Mouse (Mus musculus) intestine, embryonic 16.5 days (tissue): ENCODE results near the gene Tnrc6b. TPM values are rescaled to one million over a fixed set of nuclear protein-coding genes. Genes with fewer than 3 reads are reported as not detected.

Source experiments
- ATAC-seq: fragments of 200-750 bp; cut with Nextera tagmentation; 2 replicates; pipeline ENCODE4 v1.8.0; 2017; ENCODE audit warnings: moderate TSS enrichment, moderate library complexity
- H3K27ac ChIP-seq: fragments of 300-500 bp; sonication (generic); 2 replicates; pipeline ENCODE4 v1.5.1; 2014; ENCODE audit warnings: mild to moderate bottlenecking, low read length
- H3K27me3 ChIP-seq: fragments of 300-500 bp; sonication (generic); replicated peaks from 2 replicates; pipeline ENCODE4 v1.6.1; 2014; ENCODE audit warnings: low read length, control low read depth, mixed read lengths; ENCODE audit not compliant: control insufficient read depth, insufficient read depth
- H3K36me3 ChIP-seq: fragments of 300-500 bp; sonication (generic); 2 replicates; pipeline ENCODE4 v1.6.1; 2014; ENCODE audit warnings: low read length, control low read depth; ENCODE audit not compliant: control insufficient read depth, insufficient read depth
- H3K4me1 ChIP-seq: fragments of 300-500 bp; sonication (generic); 2 replicates; pipeline ENCODE4 v1.6.1; 2014; ENCODE audit warnings: low read length, control low read depth, mixed read lengths; ENCODE audit not compliant: control insufficient read depth, insufficient read depth
- H3K4me2 ChIP-seq: fragments of 300-500 bp; sonication (generic); 2 replicates; pipeline ENCODE4 v1.6.1; 2014; ENCODE audit warnings: low read depth, low read length, control low read depth
- H3K4me3 ChIP-seq: fragments of 300-500 bp; sonication (generic); 2 replicates; pipeline ENCODE4 v1.5.1; 2014; ENCODE audit warnings: mild to moderate bottlenecking, low read length
- H3K9ac ChIP-seq: fragments of 300-500 bp; sonication (generic); 2 replicates; pipeline ENCODE4 v1.6.1; 2014; ENCODE audit warnings: low read depth, low read length
- H3K9me3 ChIP-seq: fragments of 300-500 bp; sonication (generic); 2 replicates; pipeline ENCODE4 v1.6.1; 2016; ENCODE audit warnings: low read length, control low read depth; ENCODE audit not compliant: control insufficient read depth
- WGBS: fragments of 180-500 bp; shearing (Covaris S2); extraction: QIAGEN DNeasy Blood & Tissue Kit; methylation state at CpG from one replicate; pipeline ENCODE4 v1.1.7; 2014; 5-methylcytosine and 5-hydroxymethylcytosine counted together
- polyA plus RNA-seq: library from polyadenylated mRNA; unstranded; fragments of >200 nt; fragmentation: Nextera tagmentation; extraction: Ambion mirVana; gene quantifications from 2 replicates; pipeline ENCODE4 v1.2.1, GENCODE M21; 2015

The Tnrc6b gene
- polyA plus RNA-seq, 1 experiment from 2014 or later = 18.0 TPM

GRCm38 (mm10) chr15:80954861-80955260 is 243.7 kb downstream of the Tnrc6b start:
- H3K4me2 ChIP-seq = no peak overlapping the region
- no peak overlapping the region for H3K9ac ChIP-seq
- H3K27me3 ChIP-seq = no peaks in the 10 kb centered on the region
- H3K27ac ChIP-seq = no peak overlapping the region
- no peak for ATAC-seq
- peaks cover 4% of the 10 kb centered on the region for H3K4me1 ChIP-seq
- H3K9me3 ChIP-seq = no peaks in the 10 kb centered on the region
- peaks cover 19% of the 10 kb centered on the region for H3K36me3 ChIP-seq
- 82% methylated on average over 3 of the region's 3 CpGs for WGBS
- H3K4me3 ChIP-seq = no peak overlapping the region

- Histone ChIP-seq H3K9me3 (no peaks in the 10 kb centered on the region), H3K27ac (no peak overlapping the region), H3K4me1 (no peaks in the 10 kb centered on the region), H3K27me3 (no peaks in the 10 kb centered on the region), H3K9ac (no peak overlapping the region), H3K36me3 (peaks cover 19% of the 10 kb centered on the region), H3K4me2 (no peak overlapping the region), H3K4me3 (no peak overlapping the region)
- WGBS = 96% methylated on average over 12 of the region's 12 CpGs
- ATAC-seq = no peak
Observed at GRCm38 (mm10) chr15:80955836-80956438, 244.8 kb downstream of the Tnrc6b start.

- Histone ChIP-seq H3K4me2 (no peak overlapping the region), H3K9ac (no peak overlapping the region), H3K4me3 (no peak overlapping the region), H3K9me3 (no peaks in the 10 kb centered on the region), H3K36me3 (peaks cover 25% of the 10 kb centered on the region), H3K27me3 (no peaks in the 10 kb centered on the region), H3K4me1 (no peaks in the 10 kb centered on the region), H3K27ac (no peak overlapping the region)
- WGBS = 86% methylated on average over 1 of the region's 1 CpGs
- no peak for ATAC-seq
Observed at GRCm38 (mm10) chr15:80969371-80969770, 258.3 kb downstream of the Tnrc6b start.

- H3K4me1 ChIP-seq = peaks cover 5% of the 10 kb centered on the region; the same call in 1 of the 2 replicates
- H3K4me2 ChIP-seq = no peak overlapping the region
- H3K27ac ChIP-seq = no peak overlapping the region
- H3K9me3 ChIP-seq = no peaks in the 10 kb centered on the region
- no peak overlapping the region for H3K4me3 ChIP-seq
- no peaks in the 10 kb centered on the region for H3K36me3 ChIP-seq
- no peak overlapping the region for H3K9ac ChIP-seq
- ATAC-seq = no peak
- WGBS = 44% methylated on average over 5 of the region's 5 CpGs
- no peaks in the 10 kb centered on the region for H3K27me3 ChIP-seq
Observed at GRCm38 (mm10) chr15:80974311-80974710, 263.2 kb downstream of the Tnrc6b start.

GRCm38 (mm10) chr15:80975666-80976065 is 264.6 kb downstream of the Tnrc6b start:
- 79% methylated on average over 3 of the region's 3 CpGs for WGBS
- ATAC-seq = no peak

GRCm38 (mm10) chr15:80977620-80978334 is 266.7 kb downstream of the Tnrc6b start, which contains the start of gene Sgsm3:
Sgsm3 (plus strand) TSS chr15:80977765.
- Histone ChIP-seq H3K4me3 (peak within 1 kb of the TSS; percentile 87), H3K36me3 (no peaks in the 10 kb centered on the region), H3K9ac (peak within 1 kb of the TSS; percentile 82), H3K27me3 (no peaks in the 10 kb centered on the region), H3K27ac (no peak within 1 kb of the TSS), H3K4me1 (peaks cover 5% of the 10 kb centered on the region; the same call in 1 of the 2 replicates), H3K4me2 (peak within 1 kb of the TSS; percentile 91), H3K9me3 (no peaks in the 10 kb centered on the region)
- peak; percentile 95 for ATAC-seq
- under 1% methylated on average over 66 of the region's 67 CpGs for WGBS

More at GRCm38 (mm10) chr15:80975666-80976065, 264.6 kb downstream of the Tnrc6b start:
- H3K9ac ChIP-seq = no peak overlapping the region
- no peaks in the 10 kb centered on the region for H3K27me3 ChIP-seq
- peaks cover 5% of the 10 kb centered on the region; the same call in 1 of the 2 replicates for H3K4me1 ChIP-seq
- H3K4me2 ChIP-seq = no peak overlapping the region
- no peaks in the 10 kb centered on the region for H3K9me3 ChIP-seq
- no peak overlapping the region for H3K4me3 ChIP-seq
- no peaks in the 10 kb centered on the region for H3K36me3 ChIP-seq
- no peak overlapping the region for H3K27ac ChIP-seq

- no peak overlapping the region for H3K27ac ChIP-seq
- H3K4me1 ChIP-seq = peaks cover 5% of the 10 kb centered on the region; the same call in 1 of the 2 replicates
- ATAC-seq = no peak
- H3K4me2 ChIP-seq = no peak overlapping the region
- no peaks in the 10 kb centered on the region for H3K36me3 ChIP-seq
- no peak overlapping the region for H3K4me3 ChIP-seq
- WGBS = 55% methylated on average over 4 of the region's 4 CpGs
- H3K9me3 ChIP-seq = no peaks in the 10 kb centered on the region
- no peaks in the 10 kb centered on the region for H3K27me3 ChIP-seq
- H3K9ac ChIP-seq = no peak overlapping the region
Observed at GRCm38 (mm10) chr15:80979611-80980010, 268.5 kb downstream of the Tnrc6b start.

GRCm38 (mm10) chr15:80981176-80981575 is 270.1 kb downstream of the Tnrc6b start:
- WGBS = 80% methylated on average over 4 of the region's 4 CpGs

GRCm38 (mm10) chr15:80983264-80983663 is 272.2 kb downstream of the Tnrc6b start:
- peaks cover 5% of the 10 kb centered on the region; the same call in 1 of the 2 replicates for H3K4me1 ChIP-seq
- no peak overlapping the region for H3K27ac ChIP-seq
- no peaks in the 10 kb centered on the region for H3K36me3 ChIP-seq
- H3K9me3 ChIP-seq = no peaks in the 10 kb centered on the region
- H3K4me2 ChIP-seq = no peak overlapping the region
- no peaks in the 10 kb centered on the region for H3K27me3 ChIP-seq
- ATAC-seq = peak; percentile 42; the same call in 1 of the 2 replicates
- 58% methylated on average over 2 of the region's 2 CpGs for WGBS
- no peak overlapping the region for H3K9ac ChIP-seq
- no peak overlapping the region for H3K4me3 ChIP-seq

More at GRCm38 (mm10) chr15:80981176-80981575, 270.1 kb downstream of the Tnrc6b start:
- no peaks in the 10 kb centered on the region for H3K36me3 ChIP-seq
- no peaks in the 10 kb centered on the region for H3K27me3 ChIP-seq
- ATAC-seq = no peak
- H3K9me3 ChIP-seq = no peaks in the 10 kb centered on the region
- H3K27ac ChIP-seq = no peak overlapping the region
- no peak overlapping the region for H3K4me3 ChIP-seq
- H3K4me1 ChIP-seq = peaks cover 5% of the 10 kb centered on the region; the same call in 1 of the 2 replicates
- no peak overlapping the region for H3K9ac ChIP-seq
- H3K4me2 ChIP-seq = no peak overlapping the region
